Mouse (Mus musculus): Measurements from ENCODE around the gene Sfi1.
"Not testable (repeated sequence)": the region's sequence is repeated elsewhere in the genome, so short reads cannot be mapped to it uniquely, and the experiment has no call there.

Gene Sfi1

GRCm38 (mm10) chr11:3193363-3193762, at the start of gene Sfi1:
Sfi1 (minus strand) TSS chr11:3193463.
- no peak for DNase-seq (ENCODE audit: low spot score)

GRCm38 (mm10) chr11:3242395-3242794, 49.1 kb upstream of the Sfi1 start:
- no peak for DNase-seq (ENCODE audit: low spot score)

DNA sequence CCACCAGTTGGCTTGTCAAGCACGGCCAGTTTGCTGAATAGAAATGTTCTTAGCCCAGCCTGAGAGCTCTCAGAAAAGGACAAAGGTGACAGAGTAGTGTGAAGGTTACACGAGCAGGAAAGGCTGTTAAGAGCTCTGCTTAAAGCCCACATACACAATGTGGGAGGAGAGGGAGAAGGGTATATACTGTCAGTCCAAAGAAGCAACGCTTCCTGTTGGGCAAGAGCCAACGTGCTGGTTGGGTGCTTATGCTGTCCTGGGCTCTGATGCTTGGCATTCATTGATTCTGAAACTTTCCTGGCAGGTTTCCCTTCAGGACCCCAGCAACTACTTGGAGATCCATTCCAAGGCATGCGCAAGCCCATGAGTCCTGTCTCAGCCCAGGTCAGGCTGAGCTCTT, 42.0 kb upstream of the Sfi1 start:
- no peak for DNase-seq (ENCODE audit: low spot score)

DNA sequence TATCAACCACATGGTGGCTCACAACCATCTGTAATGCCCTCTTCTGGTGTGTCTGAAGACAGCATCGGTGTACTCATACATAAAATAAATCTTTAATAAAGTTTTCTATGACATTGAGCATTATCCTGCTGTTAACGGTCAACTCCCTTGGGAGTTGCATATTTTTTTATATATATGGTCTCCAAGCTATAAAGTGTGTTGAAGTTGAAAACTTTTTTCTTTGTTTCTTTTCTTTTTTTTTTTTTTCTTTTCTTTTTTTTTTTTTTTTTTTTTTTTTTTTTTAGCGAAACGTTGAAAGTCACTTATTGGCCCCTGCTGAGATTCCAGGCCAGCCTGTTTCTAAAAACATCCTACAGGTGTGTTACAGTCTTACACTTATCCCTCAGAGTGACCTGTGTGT, 40.4 kb upstream of the Sfi1 start:
- no peak for DNase-seq (ENCODE audit: low spot score)

GRCm38 (mm10) chr11:3232248-3232647, 39.0 kb upstream of the Sfi1 start:
- no peak for DNase-seq (ENCODE audit: low spot score)

DNA sequence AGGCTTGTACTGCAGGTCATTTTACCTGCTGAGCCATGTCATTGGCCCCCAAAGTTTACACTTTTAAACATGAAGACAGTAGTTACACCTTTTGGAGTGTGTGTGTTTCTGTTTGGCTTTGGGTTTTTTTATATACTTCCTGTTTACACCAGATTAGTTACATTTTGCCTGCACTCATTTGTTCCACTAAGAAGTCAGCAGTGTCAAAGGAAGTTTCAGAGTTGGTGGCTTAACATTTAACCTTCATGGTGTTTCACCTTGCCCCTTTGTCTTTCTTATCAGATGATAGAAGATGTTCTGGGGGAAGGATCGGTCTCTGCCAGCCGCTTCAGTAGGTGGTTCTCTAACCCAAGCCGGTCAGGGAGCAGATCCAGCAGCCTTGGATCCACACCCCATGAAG, 33.9 kb upstream of the Sfi1 start:
- DNase-seq (ENCODE audit: low spot score): no peak

DNA sequence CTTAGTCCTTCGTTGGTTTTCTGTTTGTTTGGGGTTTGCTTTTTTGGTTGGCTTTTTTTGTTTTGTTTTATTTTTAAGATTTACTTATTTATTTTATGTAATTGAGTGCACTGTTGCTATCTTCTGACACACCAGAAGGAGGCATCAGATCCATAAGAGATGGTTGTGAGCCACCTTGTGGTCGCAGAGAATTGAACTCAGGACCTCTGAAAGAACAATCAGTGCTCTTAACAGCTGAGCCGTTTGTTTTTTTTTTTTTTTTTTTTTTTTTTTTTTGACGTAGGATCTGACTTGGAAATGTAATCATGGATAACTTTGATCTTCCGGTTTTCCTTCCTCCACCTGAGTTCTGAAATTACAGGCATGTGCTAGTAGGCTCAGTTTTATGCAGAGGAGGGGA, 29.8 kb upstream of the Sfi1 start:
- DNase-seq (ENCODE audit: low spot score): no peak

DNA sequence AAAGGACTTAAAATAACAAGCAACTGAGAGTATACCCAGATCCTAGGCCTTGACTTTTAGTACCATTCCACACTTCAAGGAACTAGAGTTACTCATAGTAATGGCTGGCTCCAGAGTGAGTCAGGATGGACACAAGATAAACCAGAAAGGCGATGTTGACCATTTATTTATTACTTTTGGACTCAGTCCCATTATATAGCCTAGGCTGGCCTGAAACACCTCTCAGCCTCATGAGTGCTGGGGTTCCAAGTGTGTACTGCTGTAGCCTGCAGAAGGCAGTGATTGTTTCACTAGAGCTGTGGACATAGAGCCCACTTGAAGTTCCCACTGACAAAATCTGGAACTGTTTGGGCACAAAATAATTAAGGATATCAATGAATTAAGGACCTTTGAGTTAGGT, 19.3 kb upstream of the Sfi1 start:
- no peak for DNase-seq (ENCODE audit: low spot score)

- no peak for DNase-seq (ENCODE audit: low spot score)
Measured at GRCm38 (mm10) chr11:3206783-3207182, 13.5 kb upstream of the Sfi1 start.

GRCm38 (mm10) chr11:3205207-3205606, 11.9 kb upstream of the Sfi1 start:
- DNase-seq (ENCODE audit: low spot score): no peak

DNA sequence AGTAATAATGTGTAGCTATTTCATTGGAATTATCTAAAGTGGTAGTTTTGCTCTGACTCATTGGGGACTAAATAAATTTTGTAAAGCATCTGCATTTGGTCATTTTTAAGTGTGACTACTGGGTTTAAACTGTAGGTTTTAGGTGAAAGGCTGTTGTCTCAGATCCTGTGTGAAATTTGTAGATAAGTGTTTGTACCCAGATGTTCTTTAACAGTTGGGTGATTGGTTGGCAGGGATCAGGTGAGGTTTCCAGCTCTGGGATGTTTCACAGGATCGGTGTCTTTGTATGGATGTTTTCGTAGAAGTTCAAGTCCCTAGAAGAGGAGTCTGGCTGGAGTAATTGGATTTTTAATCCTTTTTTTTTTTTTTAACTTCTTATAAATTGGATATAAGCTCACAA, 10.5 kb upstream of the Sfi1 start:
- DNase-seq (ENCODE audit: low spot score): peak; percentile 52

DNA sequence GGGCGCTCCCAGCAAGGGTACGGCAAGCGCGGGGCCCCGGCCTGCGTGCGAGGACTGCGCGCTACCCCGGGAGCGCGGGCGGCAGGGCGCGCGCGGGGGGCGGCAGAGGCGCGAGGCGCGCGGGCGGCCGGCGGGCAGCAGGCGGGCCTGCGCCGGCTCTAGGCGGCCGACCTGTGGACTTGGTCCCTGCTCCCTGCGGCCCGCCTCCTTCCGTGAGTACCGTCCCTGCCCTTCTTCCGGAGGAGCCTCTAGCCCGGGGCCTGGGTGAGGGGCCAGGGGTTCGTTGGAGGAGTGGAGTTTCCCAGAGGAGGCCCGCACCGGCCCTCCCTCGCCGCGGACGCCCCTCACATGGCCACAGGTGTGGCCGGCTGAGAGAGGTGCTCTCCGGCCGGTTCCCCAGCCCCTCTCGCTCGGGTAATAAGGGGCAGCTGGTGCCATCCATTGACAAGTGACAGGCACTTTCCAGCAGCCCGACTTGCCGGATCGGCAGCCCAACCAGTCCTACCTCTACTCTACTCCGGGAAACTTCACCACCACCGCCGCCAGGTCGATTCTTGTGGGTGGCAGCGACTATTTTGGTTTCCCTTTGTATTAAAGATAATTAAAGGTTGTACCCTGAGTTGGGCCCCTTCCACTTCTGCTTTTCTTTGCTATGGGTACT, 9.6 kb upstream of the Sfi1 start:
- DNase-seq (ENCODE audit: low spot score): peak; percentile 44

GRCm38 (mm10) chr11:3202231-3202701, 9.0 kb upstream of the Sfi1 start, which contains the start of gene Eif4enif1:
Eif4enif1 (plus strand) TSS chr11:3202392.
- DNase-seq (ENCODE audit: low spot score): peak; percentile 86

DNA sequence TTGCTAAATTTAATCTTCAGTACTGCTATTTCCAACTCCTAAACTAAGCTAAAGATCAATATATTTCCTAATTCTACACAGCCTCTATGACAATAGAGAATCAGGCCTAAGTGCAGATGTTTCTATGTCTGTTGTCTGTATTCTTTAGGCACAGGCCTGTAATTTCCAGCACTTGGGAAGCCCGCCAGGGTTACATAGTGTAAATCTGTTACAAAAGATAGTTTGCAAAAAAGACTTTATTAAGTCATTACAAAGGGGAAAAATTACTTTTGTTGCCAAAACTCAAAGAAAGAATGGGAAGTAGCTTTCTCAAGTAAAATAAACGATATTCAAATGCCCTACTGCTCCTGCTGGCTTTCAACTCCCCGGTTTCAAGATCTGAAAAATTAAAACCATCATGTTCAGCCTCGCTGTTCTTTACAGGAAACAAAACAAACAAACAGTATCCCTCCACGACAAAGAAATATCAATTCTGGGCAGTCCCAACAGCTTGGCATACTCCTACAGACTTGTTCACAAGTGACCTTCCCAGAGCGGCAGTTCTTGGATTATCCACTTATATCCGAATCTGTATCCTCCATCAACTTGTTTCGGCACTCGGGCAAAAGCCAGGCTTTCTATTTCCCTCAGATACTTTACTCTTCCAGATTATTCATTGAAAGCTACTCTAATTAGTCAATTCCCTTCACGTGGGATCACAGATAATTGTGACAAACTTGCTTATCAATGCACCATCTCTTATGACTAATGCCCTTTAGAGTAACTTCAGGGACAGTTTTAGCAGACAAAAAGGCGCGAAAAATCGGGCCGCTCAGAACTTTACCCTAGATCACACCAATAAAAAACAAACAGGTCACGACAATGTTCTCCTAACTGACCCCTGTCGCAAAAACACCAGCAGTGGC, 8.3 kb upstream of the Sfi1 start:
- DNase-seq (ENCODE audit: low spot score): peak; percentile 83

DNA sequence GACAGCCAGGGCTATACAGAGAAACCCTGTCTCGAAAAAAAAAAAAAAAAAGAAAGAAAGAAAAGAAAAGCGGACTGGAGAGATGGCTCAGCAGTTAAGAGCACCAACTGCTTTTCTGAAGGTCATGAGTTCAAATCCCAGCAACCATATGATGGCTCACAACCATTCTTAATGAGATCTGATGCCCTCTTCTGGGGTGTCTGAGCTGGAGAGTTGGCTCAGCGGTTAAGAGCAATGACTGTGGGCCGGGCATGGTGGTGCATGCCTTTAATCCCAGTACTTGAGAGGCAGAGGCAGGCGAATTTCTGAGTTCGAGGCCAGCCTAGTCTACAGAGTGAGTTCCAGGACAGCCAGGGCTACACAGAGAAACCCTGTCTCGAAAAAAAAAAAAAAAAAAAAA, 7.4 kb upstream of the Sfi1 start:
- DNase-seq (ENCODE audit: low spot score): not testable (repeated sequence)

- DNase-seq (ENCODE audit: low spot score): not testable (repeated sequence)
Measured at GRCm38 (mm10) chr11:3182707-3183106, 10.6 kb downstream of the Sfi1 start.

DNA sequence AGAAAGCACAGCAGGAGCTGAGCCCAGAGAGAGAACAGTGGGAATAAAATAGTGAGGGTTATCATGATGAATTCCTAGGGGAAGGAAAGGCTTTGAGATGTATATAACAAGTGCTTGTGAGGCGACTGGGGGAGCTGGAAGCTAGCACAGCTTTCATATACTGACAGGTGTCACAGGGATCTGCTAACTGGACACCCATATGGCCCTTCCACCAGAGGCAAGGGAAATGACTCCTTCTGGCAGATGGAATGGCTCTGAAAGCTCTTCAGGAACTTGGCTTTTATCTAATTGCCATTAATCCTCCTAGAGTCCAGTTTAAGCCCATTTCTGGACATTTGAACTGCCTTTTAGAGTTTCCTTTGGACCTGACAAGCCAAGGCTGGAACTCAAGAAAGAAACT, 11.3 kb downstream of the Sfi1 start:
- not testable (repeated sequence) for DNase-seq (ENCODE audit: low spot score)

DNA sequence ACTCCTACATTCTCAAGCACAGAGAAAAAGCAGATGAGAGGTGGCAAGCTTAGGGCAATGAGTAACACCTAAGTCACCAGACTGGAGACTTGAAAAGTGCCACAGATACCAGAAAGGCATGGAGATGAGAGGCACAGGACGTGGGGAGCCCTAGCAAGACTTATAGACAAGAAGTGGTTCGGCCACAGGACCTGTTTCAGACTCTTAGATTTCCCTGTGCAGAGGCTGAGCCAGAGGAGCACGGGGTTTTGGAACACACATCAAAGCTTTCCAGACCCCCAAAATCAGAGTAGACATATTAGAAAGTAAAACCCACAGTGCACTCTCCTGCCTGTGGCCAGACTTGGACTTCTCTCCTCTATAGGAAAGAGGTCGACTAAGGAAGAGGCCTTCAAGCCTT, 12.0 kb downstream of the Sfi1 start:
- DNase-seq (ENCODE audit: low spot score): not testable (repeated sequence)

DNA sequence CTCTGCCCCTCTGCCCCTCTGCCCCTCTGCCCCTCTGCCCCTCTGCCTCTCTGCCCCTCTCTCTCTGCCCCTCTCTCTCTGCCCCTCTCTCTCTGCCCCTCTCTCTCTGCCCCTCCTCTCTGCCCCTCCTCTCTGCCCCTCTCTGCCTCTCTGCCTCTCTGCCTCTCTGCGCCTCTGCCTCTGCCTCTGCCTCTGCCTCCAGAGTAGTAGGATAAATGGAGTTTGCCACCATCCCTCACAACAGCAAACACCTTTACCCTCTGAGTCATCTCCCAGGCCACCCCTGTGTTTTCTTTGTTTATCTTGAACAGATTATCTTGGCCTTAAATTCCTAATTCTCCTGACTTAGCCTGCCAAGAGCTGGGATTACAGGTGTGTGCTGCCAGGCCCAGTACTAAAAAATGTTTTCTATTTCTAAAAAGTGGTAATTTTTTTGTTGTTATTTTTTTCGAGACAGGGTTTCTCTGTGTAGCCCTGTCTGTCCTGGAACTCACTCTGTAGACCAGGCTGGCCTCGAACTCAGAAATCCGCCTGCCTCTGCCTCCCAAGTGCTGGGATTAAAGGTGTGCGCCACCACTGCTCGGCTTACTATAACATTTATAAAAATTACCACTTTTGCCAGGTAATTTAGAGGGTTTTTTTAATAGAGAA, 12.6 kb downstream of the Sfi1 start:
- not testable (repeated sequence) for DNase-seq (ENCODE audit: low spot score)

GRCm38 (mm10) chr11:3179726-3180092, 13.6 kb downstream of the Sfi1 start:
- not testable (repeated sequence) for DNase-seq (ENCODE audit: low spot score)

DNA sequence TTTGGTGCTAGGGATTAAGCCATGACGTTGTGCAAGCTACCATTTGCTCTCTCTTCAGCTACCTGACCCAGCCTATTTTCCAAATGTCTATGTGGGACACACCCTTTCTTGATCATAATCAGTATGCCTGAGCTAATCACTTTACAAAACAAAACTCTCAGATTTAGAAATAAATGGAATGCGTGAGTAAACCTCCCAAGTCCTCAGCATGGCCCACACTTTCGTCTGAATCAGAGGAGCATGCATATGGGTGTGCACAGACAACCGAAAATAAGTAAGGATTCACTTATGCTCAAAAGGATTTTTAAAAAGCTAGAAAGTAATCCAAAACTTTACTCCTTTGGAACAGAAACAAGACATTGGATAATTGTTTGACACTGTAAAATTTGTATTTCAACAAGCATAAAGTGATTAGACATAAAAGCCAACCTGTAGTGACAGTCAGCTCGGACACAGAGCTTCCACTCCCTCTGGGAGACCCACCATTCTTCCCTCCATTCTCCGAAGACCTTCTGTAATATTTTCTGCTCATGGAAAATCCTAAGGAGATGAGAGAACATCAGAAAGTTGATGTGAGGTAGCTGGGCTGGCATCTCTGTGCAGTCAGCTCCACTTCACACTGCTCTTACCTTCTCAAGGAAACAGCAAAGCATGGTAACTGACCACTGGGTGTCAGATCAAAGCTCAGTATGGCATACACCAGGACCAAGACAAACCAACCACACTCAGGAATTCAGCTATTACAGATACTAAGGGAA, 14.1 kb downstream of the Sfi1 start:
- not testable (repeated sequence) for DNase-seq (ENCODE audit: low spot score)
